Mouse (Mus musculus): ENCODE data around the gene Fam8a1.

GRCm38 (mm10) chr13:46703138-46703537 is 33.8 kb downstream of the Fam8a1 start:
- TF ChIP-seq POLR2A (IDR thresholded peaks at IDR 0.05; ENCODE audit: low read depth, low read length): no peak
- TF ChIP-seq CTCF (IDR thresholded peaks at IDR 0.05; ENCODE audit: extremely low read depth, insufficient read length, insufficient replicate concordance, low read depth, low read length): peak; percentile 55; the same call in 1 of the 2 replicates
